Mouse (Mus musculus) lung, postnatal 10 days (tissue): ENCODE results near the gene Acaca.

Source experiments
- DNase-seq: peaks from one replicate; pipeline ENCODE4 v3.0.0; 2021

Gene Acaca

GRCm38 (mm10) chr11:84128943-84129798 is at the start of gene Acaca, which contains the start of gene Tada2a:
Acaca (plus strand) TSS chr11:84129672.
Tada2a (minus strand) TSS chr11:84129600.
- peak; percentile 79 for DNase-seq

GRCm38 (mm10) chr11:84079887-84080286 is 49.6 kb upstream of the Acaca start:
- DNase-seq = peak; percentile 60

GRCm38 (mm10) chr11:84080327-84080726 is 49.1 kb upstream of the Acaca start:
- no peak for DNase-seq

- DNase-seq = no peak
These were observed 47.6 kb upstream of the Acaca start for GRCm38 (mm10) chr11:84081901-84082300.

GRCm38 (mm10) chr11:84090572-84090971 is 38.9 kb upstream of the Acaca start:
- DNase-seq = no peak

- DNase-seq = no peak
These were observed 34.4 kb upstream of the Acaca start for GRCm38 (mm10) chr11:84095084-84095483.

- peak; percentile 29 for DNase-seq
These were observed 32.0 kb upstream of the Acaca start for GRCm38 (mm10) chr11:84097251-84097998.

- DNase-seq = peak; percentile 30
These were observed 28.3 kb upstream of the Acaca start for GRCm38 (mm10) chr11:84101182-84101581.

- no peak for DNase-seq
These were observed 25.4 kb upstream of the Acaca start for GRCm38 (mm10) chr11:84104036-84104435.

- DNase-seq = no peak
These were observed 22.3 kb upstream of the Acaca start for GRCm38 (mm10) chr11:84107137-84107536.

- no peak for DNase-seq
These were observed 15.8 kb upstream of the Acaca start for GRCm38 (mm10) chr11:84113623-84114022.

GRCm38 (mm10) chr11:84115646-84116045 is 13.8 kb upstream of the Acaca start:
- DNase-seq = no peak

GRCm38 (mm10) chr11:84116221-84116620 is 13.3 kb upstream of the Acaca start:
- no peak for DNase-seq

GRCm38 (mm10) chr11:84117431-84117830 is 12.0 kb upstream of the Acaca start:
- DNase-seq = no peak

GRCm38 (mm10) chr11:84121051-84121956 is 8.2 kb upstream of the Acaca start:
- no peak for DNase-seq

- DNase-seq = peak; percentile 11
These were observed 1.5 kb upstream of the Acaca start for GRCm38 (mm10) chr11:84127977-84128376.

GRCm38 (mm10) chr11:84129799-84130185 is 320 bp downstream of the Acaca start:
- no peak for DNase-seq

- no peak for DNase-seq
These were observed 4.9 kb downstream of the Acaca start for GRCm38 (mm10) chr11:84134331-84134860.

- DNase-seq = no peak
These were observed 7.0 kb downstream of the Acaca start for GRCm38 (mm10) chr11:84136453-84136852.

- DNase-seq = peak; percentile 73
These were observed 12.3 kb downstream of the Acaca start for GRCm38 (mm10) chr11:84141752-84142151.

GRCm38 (mm10) chr11:84145201-84145798 is 15.8 kb downstream of the Acaca start:
- no peak for DNase-seq

GRCm38 (mm10) chr11:84146081-84146480 is 16.6 kb downstream of the Acaca start:
- no peak for DNase-seq
